Mouse (Mus musculus) Muller cell, postnatal 12 days (primary cell): ENCODE measurements at regions not wholly inside any gene's neighbourhood (a gene's known extent, or its start where the extent isn't known, plus 50 kb on each side); places are given as distances from the start of the nearest gene placed in this dataset.

Source experiments
- DNase-seq: peaks from one replicate; pipeline ENCODE4 v3.0.0-alpha.2; 2015; ENCODE audit errors: inconsistent ontology term

DNA sequence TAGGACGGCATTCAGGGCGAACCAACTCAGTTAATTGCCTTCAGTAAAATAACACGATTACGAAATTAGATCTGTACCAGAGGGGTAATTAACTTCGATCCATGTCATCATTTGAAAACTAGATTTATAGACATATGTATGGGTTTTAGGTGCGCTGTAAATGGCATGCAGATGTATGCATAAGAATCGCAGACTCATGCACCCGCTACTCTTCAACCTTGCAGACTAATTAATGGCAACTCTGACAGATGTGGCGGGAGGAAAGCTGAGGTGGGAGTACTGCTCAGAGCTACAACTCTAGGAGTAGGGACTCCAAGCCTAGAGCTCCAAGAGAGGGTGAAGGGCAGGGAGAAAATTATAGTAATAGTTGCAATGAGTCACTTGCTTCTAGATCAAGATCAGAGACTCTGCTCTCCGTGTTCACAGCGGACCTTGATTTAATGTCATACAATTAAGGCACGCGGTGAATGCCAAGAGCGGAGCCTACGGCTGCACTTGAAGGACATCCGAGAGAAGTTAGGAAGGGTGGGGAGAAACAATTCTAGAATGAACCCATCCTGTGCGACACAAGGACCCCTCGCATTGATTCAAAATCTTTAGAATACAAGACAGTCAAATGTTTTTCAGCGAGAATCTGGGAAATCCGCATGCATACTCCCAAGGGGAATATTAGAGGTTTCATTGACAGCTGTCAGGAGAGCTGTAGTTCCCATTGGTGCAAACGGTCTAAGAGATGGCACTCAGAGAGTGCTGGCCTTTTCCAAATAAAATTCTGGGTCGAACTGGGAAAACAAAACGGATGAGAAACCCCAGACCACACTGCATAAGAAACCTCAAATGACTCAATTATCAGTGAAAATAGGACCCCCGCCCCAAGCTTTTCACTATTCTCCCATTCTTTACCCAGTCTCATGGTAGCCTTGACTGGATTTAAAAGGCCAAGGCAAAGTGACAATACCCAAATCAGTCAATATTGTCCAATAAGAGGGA is 152.6 kb upstream of the Cypt12 start:
- DNase-seq: no peak

GRCm38 (mm10) chr3:17796766-17797165 is 151.4 kb upstream of the Cypt12 start:
- DNase-seq: no peak

DNA sequence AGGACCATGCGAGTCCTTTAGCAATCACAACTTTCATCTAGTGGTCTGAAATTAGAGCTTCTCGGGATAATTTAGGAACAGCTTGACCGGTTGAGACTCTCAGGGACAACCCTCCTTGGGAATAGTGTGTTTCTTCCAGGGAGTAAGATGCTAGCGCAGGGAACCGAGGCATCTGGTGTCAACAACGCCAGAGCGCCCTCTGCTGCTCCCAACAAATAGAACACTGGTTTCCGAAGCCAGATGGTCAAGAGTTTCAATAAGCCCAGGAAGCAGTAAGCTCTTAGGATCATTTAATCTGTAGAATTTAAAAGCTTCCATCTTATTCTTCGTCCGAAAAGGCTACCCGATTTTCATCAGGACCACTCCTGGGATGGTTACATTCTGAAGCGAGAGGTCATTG is 149.8 kb upstream of the Cypt12 start:
- DNase-seq: no peak

DNA sequence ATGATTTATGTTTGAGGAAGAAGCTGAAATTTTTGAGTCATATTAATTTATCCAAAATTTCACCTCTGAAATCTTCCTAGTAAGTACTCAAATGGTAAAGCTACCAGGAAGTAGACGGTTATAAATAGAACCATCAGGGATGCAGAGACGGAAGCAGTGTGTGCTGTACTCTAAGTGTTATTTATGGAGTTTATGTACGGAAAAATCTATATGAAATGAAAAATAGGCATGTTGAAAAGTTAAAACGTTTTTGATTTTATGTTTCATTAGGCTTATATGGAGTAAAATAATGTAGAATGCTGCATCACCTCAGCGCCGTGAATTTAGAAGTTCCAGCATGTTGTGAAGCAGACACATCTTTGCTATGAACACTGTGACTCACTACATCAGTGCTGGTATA is 149.1 kb upstream of the Cypt12 start:
- DNase-seq: no peak

GRCm38 (mm10) chr3:17800810-17801209 is 147.4 kb upstream of the Cypt12 start:
- no peak for DNase-seq

- DNase-seq: no peak
These were observed 146.7 kb upstream of the Cypt12 start for GRCm38 (mm10) chr3:17801479-17801878.

DNA sequence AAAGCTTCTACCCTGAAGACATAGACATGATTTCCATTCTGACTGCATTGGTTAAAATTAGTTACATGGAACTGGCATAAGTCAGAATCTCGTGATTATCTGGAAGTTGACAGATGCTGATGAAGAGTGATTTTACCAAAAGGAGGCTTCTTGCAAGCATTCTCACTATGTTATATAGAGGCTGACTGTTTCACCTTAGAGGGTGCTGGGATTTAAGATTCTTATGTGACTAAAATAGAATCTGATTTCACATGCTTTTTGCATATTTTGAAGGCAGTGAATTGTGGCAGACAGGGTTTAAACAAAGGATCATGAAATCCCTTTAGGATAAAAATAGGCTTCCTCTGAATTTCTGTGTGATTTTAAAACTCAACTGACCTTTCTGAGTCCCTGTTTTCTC is 143.0 kb upstream of the Cypt12 start:
- DNase-seq: no peak

GRCm38 (mm10) chr3:17811290-17811689 is 136.9 kb upstream of the Cypt12 start:
- DNase-seq: no peak

GRCm38 (mm10) chr3:17824201-17824600 is 124.0 kb upstream of the Cypt12 start:
- DNase-seq: no peak

GRCm38 (mm10) chr3:17824662-17825061 is 123.5 kb upstream of the Cypt12 start:
- peak; percentile 22 for DNase-seq

- DNase-seq: no peak
These were observed 122.8 kb upstream of the Cypt12 start for GRCm38 (mm10) chr3:17825254-17825890.

GRCm38 (mm10) chr3:17834706-17835105 is 113.5 kb upstream of the Cypt12 start:
- DNase-seq: peak; percentile 24

DNA sequence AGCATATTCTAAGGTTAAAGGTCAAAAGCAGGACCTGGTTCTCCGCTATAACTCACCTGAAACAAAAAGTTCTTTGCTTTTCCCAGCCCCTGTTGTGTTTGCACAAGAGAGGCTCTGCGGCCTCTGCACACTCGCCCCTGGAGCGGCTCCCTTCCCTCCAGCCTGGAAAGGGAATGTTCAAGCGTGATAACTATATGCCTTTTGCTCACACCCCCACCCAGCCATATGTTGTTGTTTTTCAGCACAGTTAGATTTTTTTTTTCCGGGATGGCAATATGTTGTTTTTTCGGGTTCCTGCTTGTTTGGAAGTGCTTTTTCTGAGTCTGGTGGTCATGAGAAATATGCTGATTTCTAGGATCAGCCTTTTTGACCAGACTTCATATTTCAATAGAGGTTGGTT is 100.6 kb upstream of the Cypt12 start:
- no peak for DNase-seq

GRCm38 (mm10) chr3:17848181-17848580 is 100.0 kb upstream of the Cypt12 start:
- no peak for DNase-seq

DNA sequence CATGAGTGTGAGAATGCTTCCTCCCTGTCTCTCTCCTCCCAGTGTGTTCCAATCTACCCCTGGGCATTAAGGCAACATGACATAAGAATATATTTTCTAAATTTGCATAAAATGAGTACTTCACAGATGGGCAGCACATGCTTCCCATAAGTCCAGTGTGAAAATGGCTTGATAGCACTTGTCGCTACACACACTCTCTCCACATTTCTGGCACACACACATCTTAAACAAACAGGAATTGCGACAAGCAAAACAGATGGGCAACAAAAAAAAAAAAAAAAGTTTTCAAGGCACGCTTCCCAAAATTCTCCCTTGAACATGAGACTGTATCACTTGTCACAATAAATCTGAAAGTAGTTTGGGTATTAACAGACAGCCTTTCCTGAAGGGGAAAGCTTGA is 85.8 kb upstream of the Cypt12 start:
- DNase-seq: no peak

- peak; percentile 21 for DNase-seq
These were observed 83.1 kb upstream of the Cypt12 start for GRCm38 (mm10) chr3:17865112-17865511.

- DNase-seq: no peak
These were observed 77.2 kb upstream of the Cypt12 start for GRCm38 (mm10) chr3:17870895-17871482.

- no peak for DNase-seq
These were observed 52.3 kb upstream of the Cypt12 start for GRCm38 (mm10) chr3:17895869-17896268.

DNA sequence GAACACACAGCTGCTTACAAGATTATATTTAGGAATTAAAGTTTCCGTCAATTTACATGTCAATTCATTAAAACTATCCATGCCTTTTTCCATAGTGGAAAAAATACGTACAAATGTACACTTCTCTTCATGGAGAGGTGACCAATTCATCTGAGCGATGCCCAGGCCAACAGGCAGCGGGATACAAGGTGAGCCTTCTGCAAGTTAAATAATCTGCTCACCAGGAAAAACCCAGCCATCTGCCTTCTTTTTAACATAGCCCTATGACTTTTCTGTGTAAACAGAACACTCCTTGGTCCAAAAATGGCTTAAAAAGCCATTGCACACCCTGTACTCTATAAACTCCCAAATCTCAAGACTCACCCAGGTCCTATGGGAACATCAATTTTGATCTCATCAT is 51.5 kb upstream of the Cypt12 start:
- DNase-seq: no peak
